Mouse (Mus musculus): Measurements from ENCODE around the gene Itga5. TPM values are rescaled to one million over a fixed set of nuclear protein-coding genes. Genes with fewer than 3 reads are reported as not detected.

Itga5 gene
- total RNA-seq, 2 experiments from 2014 or later: 38.0 to 38.2 TPM

DNA sequence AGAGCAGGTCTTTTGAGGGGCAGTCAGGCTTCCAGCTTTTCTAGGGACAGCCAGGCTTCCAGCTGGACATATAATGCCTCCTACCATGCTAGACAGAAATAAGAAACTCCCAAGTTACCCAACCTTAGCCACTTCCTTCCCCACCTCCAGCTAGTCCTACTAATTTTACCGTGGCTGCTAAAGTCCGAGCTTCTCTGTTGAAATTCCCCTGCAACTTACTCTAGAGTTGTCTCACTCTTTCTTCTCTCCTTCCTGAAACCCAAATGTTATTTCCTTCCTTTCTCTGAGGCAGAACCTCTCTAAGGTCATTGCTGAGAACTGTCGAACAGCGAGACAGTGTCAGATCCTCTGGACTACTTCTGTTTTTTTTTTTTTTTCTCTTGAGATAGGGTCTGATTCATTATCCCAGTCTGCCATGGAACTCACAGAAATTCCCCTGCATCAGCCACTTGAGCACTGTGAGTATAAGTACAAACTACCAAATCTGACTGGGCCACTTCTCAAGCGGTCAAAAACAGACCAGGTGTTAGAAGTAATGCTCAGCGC, 56.1 kb downstream of the Itga5 start, which contains the start of gene Gpr84:
Gpr84 (minus strand) TSS at position 248 of the 546 bp plus-strand sequence.
- no peak for DNase-seq

DNA sequence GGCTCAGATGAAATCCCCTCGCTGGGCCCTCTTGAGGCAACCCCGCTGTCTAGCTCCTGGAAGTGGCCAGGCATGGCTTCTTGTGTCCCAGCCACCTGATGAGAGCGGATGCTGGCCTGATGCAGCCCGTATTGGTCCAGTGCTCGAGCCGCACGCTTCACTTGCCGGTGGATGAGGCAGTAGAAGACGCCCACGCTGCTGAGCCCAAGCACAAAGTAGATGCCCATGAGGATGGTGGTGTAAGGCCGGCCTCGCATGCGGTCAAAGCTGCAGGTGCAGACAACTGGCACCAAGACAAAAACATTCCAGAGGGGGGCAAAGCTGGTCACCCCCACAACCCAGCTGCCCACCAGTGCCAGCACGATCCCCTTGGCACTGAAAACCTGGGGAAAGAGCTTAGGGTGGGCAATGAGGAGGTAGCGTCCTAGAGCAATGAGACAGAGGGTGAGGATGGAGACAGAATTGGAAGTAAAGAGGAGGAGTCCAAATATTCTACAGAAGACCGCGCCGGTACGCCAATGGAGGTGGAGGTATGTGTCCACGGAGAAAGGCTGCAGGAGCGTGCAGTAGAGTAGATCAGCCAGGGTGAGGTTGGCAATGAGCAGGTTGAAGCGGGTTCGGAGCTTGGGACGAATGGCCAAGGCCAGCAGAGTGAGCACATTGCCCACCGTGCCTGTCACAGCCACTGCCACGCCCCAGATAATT, 57.5 kb downstream of the Itga5 start:
- no peak for DNase-seq

DNA sequence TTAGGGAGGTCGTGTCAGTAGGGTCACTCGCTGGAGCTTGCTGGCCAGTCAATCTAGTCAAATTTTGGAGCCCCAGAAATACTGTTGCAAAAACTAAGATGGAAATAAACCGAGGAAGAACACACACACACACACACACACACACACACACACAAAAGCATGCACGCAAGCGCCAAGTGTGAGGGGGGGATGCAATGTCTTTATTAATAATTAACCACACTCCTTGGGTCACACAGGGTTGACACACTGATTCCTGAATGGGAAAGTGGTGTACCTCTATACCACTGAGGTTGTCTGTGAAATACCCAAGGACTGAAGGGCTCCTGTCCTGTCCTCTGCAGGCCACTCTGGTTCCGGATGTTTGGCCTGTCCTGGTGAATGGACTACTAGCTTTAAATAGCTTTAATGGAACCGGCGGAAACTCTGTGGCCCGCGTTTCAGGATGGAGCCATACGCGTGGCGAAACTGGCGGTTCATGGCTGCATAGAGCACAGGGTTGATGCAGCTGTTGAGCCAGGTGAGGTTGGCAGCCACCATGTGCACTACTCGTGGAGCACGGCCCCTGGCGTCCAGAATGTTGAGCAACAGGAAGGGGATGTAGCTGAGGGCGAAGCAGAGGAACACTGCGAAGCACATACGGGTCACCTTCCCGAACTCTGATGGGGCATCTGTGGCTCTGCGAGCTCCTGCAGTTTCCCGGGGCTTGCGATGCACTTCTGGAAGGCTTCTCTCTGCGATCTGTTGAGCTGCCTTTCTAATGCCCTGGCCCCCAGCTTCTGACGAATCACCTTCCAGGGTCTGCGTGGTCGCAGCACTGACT, 58.3 kb downstream of the Itga5 start:
- DNase-seq: no peak

DNA sequence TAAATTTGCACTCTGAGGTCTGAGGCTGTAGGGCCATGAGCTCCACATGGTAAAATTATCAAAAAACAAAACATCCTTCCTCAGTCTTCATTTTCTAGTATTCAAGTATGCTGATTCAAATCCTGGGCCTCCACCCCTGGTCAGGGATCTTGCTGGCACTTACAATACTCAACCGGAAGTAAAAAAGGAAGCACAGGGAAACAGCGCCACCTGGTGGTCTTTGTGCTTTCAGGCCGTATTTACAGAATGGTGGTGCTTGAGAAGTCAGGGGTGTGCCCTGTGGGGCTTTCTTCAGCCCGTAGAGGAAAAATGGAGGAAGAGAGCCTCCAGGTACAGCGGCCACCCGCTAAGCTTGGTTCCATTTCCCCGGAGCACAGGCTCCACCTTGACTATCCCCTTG, 59.4 kb downstream of the Itga5 start:
- peak; percentile 94 for DNase-seq

DNA sequence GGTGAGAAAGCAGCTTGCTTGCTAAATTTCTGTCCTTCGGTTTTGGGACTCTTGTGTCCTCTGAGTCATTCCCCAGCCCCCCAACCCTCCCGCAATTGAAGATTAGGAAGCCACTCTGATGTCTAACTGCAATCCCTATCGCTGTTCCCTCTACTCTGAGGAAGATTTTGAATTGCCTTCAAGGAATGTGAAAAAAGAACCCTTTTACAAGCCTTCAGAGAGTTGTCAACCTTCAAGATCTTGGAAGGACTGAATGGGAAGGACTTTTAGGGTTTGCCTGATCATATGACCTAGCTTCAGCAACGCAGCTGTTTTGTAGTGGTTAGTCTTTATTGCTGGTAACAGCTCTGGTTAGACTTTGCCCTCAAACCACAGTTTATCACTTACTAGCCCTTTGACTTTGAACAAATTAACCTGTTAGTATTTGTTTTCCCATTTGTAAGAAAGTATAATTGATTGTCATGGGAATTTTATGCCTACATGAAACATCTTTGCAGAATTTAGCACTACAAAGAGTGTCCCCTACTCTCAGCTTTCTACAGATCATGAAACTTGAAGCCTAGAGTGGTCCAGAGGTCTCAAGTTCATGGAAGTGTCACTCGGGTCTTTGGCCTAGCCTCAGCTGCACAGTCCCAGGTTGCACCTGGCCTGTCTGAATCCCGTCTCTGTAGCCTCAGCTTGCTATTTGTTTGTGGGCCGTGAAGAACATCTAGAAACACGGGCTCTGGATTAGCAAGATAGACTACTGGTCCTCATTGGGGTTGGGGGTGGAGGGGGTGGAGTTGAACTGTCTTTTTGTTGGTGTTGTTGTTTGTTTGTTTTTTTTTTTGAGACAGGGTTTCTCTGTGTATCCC, 60.5 kb downstream of the Itga5 start:
- no peak for DNase-seq

GRCm38 (mm10) chr15:103305070-103305678, 61.4 kb downstream of the Itga5 start:
- peak; percentile 95 for DNase-seq

GRCm38 (mm10) chr15:103304616-103304969, 62.0 kb downstream of the Itga5 start:
- no peak for DNase-seq

- DNase-seq: no peak
Observed at GRCm38 (mm10) chr15:103303916-103304615, 62.5 kb downstream of the Itga5 start.

- DNase-seq: no peak
Observed at GRCm38 (mm10) chr15:103302341-103303021, 64.1 kb downstream of the Itga5 start.

DNA sequence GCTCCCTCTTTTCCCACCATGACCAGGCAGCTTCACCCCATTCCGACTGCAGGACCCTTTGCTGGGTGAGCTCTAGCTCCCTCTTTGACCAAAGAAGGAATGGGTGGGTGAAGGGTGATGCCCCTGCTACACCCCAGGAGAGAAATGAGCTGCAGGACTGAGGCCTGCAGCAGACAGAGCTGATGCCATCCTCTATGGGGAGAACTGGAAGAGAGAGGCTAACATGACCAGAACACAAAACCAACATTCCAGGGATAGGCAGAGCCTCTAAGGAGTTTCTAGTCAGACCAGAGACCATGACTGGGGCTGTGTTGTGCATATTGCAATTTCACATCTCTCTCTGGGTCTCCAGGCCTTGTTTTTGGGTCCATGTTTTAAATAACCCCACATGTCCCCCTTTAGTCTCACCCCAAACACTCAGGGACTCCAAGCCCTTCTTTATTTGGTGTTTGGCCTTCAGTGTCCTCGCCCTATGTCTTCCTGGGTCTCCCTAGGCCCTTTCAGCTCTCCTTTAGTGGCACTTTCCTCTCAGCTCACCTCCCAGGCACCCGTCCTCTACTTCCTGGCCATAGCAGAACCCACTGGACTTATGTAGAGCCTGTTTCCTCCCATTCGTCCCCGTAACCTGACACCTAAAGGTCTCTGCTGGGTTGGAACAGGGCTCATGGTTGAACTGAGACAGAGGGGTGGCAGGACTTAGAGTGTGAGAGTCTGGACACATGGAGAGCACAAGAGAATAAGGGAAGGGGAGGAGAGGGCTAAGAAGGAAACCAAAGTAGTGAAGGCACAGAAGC, 64.8 kb downstream of the Itga5 start:
- DNase-seq: no peak

DNA sequence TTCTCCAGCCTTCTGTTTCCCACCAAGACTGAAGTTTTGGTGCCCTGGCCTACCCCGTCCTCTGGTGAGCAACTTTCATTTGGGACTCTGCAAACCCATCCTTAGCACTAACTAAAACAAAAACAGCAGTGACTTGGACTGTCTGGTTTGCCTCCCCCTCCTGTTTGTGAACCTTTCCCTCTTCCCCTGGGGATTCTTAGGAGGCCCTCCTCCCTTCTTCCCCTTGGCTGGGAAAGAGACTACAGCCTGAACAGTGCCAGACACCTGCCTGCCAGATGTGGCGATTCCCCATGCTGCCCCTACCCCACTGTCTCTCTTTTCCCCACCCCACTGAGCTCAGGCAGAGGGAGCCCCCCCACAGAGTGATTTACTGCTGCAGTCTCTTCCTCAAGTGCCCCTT, 65.5 kb downstream of the Itga5 start:
- no peak for DNase-seq

DNA sequence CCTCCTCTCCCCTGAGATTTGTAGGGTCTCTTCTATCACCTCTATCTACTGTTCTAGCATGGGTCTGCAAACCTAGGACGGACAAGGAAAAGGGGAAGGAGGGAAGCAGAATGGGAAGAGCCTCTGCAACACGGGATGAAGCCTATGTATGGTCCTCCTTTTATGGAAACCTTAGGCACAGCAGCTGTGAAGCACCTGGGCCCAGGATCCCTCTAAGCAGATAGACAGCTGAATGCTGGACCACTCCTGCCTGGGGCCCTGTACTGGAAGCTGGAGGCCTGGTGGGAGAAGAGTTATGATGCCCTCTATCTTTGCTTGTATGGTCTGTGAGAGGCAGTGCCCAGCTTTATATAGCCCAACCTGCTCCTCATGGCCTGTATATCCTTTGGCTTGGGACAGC, 66.0 kb downstream of the Itga5 start:
- DNase-seq: no peak

GRCm38 (mm10) chr15:103300067-103300471, 66.5 kb downstream of the Itga5 start:
- no peak for DNase-seq

GRCm38 (mm10) chr15:103299644-103300043, 66.9 kb downstream of the Itga5 start:
- DNase-seq: no peak

DNA sequence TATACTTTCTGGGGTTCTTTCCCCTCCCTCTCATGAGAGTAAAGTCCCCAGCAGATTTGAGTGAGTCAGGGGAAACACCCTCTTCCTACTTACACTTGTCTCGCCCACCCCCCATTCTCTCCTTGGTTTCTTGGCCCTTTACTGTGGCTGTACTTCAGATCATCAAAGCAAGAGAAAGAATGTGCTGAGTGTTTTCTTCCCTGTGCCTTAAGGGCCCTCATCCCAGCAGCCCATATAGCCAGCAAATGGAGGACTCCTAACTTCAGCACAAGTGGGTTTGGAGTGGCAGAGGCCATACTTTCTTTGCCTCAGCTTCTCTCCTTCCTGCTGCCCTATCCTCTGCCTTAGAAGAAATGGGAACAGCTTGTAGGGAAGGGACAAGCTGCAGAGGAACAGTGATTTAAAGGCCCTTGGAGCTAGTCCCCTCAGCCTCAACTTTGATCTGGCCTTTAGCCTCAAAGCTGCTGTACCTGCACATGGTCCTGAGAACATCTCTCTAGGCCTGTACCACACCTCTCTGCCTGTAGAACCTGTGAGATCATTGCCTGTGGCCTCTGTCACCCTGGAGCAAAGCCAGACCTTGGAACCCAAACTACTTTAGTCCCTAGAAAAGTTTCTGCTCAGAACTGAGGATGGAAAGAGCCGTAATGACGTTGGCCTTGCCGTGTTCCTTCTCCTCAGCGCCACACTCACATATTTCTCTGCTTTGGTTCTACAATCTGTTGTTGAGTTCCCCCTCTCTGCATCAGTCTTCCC, 67.5 kb downstream of the Itga5 start:
- DNase-seq: no peak

GRCm38 (mm10) chr15:103298026-103298425, 68.5 kb downstream of the Itga5 start:
- DNase-seq: no peak

GRCm38 (mm10) chr15:103297313-103297712, 69.2 kb downstream of the Itga5 start:
- DNase-seq: no peak

GRCm38 (mm10) chr15:103295851-103296250, 70.7 kb downstream of the Itga5 start:
- DNase-seq: no peak

DNA sequence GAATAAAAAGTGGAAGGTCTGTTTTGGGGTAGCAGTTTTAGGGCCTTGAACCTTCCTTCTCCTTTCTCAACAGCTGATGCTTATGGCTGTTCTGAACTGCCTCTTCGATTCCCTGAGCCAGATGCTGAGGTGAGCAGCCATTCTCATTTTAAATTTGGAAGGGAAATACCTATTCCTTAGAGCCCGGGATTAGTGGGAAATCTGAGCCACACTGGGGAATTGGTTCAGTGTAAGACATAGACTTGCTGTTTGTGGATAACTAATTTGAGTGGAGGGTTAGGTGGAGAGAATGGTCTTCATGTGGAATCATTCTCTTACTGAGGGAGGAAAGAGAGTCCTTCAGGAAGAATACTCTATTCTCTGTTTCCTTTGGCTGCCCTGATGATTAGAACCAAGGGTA, 71.9 kb downstream of the Itga5 start:
- DNase-seq: no peak

Measured in adrenal gland, postnatal 10 days (tissue).